Mouse (Mus musculus) midbrain, embryonic 10.5 days (tissue): ENCODE data around the gene Ppm1m. TPM values are rescaled to one million over a fixed set of nuclear protein-coding genes. Genes with fewer than 3 reads are reported as not detected.
A peak's percentile ranks its signal among the peaks of the same experiment; 100 is the strongest.

ENCODE experiments used
- microRNA counts: library from miRNA; unstranded; fragments of <30 nt; microRNA quantifications from one replicate; lab custom pipeline; 2017
- microRNA-seq: library from miRNA; unstranded; fragments of <30 nt; microRNA quantifications from one replicate; pipeline ENCODE4, GENCODE M21; 2017
- polyA plus RNA-seq: library from polyadenylated mRNA; unstranded; fragments of >200 nt; fragmentation: Nextera tagmentation; extraction: Ambion mirVana; gene quantifications from 2 replicates; pipeline ENCODE4 v1.2.1, GENCODE M21; 2016

Gene Ppm1m
- polyA plus RNA-seq, 1 experiment from 2014 or later = 52.1 TPM

MicroRNA genes within 50 kb of the gene (microRNA counts, 519-probe panel; counts per million panel counts)
- 7,249 counts per million, percentile 71 among the panel's probes with 10 or more counts for microRNA mmu-let-7g (lab: Ali Mortazavi, UCI)

Small RNA genes lying within 50 kb of the gene (microRNA-seq; reads per million reads assigned to microRNA genes)
- gene Mir135a-1 (255 reads per million, percentile 61 among the genes with 10 or more reads in this experiment), gene Mirlet7g (3,249 reads per million, percentile 87 among the genes with 10 or more reads in this experiment)

Other genes with a start within 250 kb of the Ppm1m start
- not detected in 2 replicates for gene Col6a5, start 239.1 kb downstream of the Ppm1m start, polyA plus RNA-seq
- gene Col6a4, start 103.0 kb downstream of the Ppm1m start, polyA plus RNA-seq = 0.06 and 0.10 TPM in 2 replicates
- 5.0 and 8.4 TPM in 2 replicates for gene Glyctk, start 41.6 kb downstream of the Ppm1m start, polyA plus RNA-seq
- gene Wdr82, start 28.8 kb downstream of the Ppm1m start, polyA plus RNA-seq = 23.4 and 29.3 TPM in 2 replicates
- 69.7 and 74.8 TPM in 2 replicates for gene Twf2, start 3.4 kb upstream of the Ppm1m start, polyA plus RNA-seq
- gene Tlr9, start 22.9 kb upstream of the Ppm1m start, polyA plus RNA-seq = 0.05 TPM in 1 of 2 replicates, not detected in the other
- 71.1 and 82.7 TPM in 2 replicates for gene Alas1, start 48.9 kb upstream of the Ppm1m start, polyA plus RNA-seq
- 38.1 and 46.6 TPM in 2 replicates for gene Poc1a, start 81.3 kb upstream of the Ppm1m start, polyA plus RNA-seq
- gene Dusp7, start 168.9 kb upstream of the Ppm1m start, polyA plus RNA-seq = 11.4 and 14.1 TPM in 2 replicates
- 872 and 1,015 TPM in 2 replicates for gene Rpl29, start 229.7 kb upstream of the Ppm1m start, polyA plus RNA-seq
- gene Acy1, start 238.6 kb upstream of the Ppm1m start, polyA plus RNA-seq = 39.3 and 42.6 TPM in 2 replicates
- 5.2 TPM in 2 replicates for gene Abhd14b, start 247.7 kb upstream of the Ppm1m start, polyA plus RNA-seq
- 37.7 TPM in 2 replicates for gene Abhd14a, start 247.9 kb upstream of the Ppm1m start, polyA plus RNA-seq